Mouse (Mus musculus): ENCODE results near the gene Txndc16. TPM values are rescaled to one million over a fixed set of nuclear protein-coding genes. Genes with fewer than 3 reads are reported as not detected.

Gene Txndc16
- 17.4 and 19.2 TPM in 2 replicates for polyA plus RNA-seq (2015; fragmentation: Nextera tagmentation; extraction: Ambion mirVana)

GRCm38 (mm10) chr14:45220090-45220956 lies at the start of gene Txndc16:
TSS of gene Txndc16 (minus strand) at chr14:45220328.
- Histone ChIP-seq H3K9me3 (ENCODE audit: control insufficient read depth, low read length) (no peaks in the 10 kb centered on the region), H3K27ac (ENCODE audit: low read length) (peak within 1 kb of the TSS; percentile 93), H3K27me3 (ENCODE audit: control insufficient read depth, insufficient read depth, low read depth, low read length) (no peaks in the 10 kb centered on the region), H3K4me1 (replicated peaks; ENCODE audit: control insufficient read depth, insufficient read depth, low read length) (peaks cover 9% of the 10 kb centered on the region; the same call in 1 of the 2 replicates), H3K4me2 (ENCODE audit: low read depth, low read length) (peak within 1 kb of the TSS; percentile 100), H3K36me3 (ENCODE audit: control insufficient read depth, insufficient read depth, low read length) (no peaks in the 10 kb centered on the region), H3K4me3 (ENCODE audit: low read length) (peak within 1 kb of the TSS; percentile 86), H3K9ac (ENCODE audit: low read length) (peak within 1 kb of the TSS; percentile 84)
- peak; percentile 24; the same call in 1 of the 2 replicates for ATAC-seq (ENCODE audit: low read depth)
- WGBS = under 1% methylated on average over 54 of the region's 59 CpGs

GRCm38 (mm10) chr14:45263831-45264592 lies 43.9 kb upstream of the Txndc16 start:
- H3K4me2 ChIP-seq (ENCODE audit: low read depth, low read length) = no peak overlapping the region
- H3K9me3 ChIP-seq (ENCODE audit: control insufficient read depth, low read length) = no peaks in the 10 kb centered on the region
- WGBS = 75% methylated on average over 3 of the region's 3 CpGs
- H3K9ac ChIP-seq (ENCODE audit: low read length) = no peak overlapping the region
- H3K4me3 ChIP-seq (ENCODE audit: low read length) = no peak overlapping the region
- no peaks in the 10 kb centered on the region for H3K4me1 ChIP-seq (replicated peaks; ENCODE audit: control insufficient read depth, insufficient read depth, low read length)
- no peaks in the 10 kb centered on the region for H3K36me3 ChIP-seq (ENCODE audit: control insufficient read depth, insufficient read depth, low read length)
- no peaks in the 10 kb centered on the region for H3K27me3 ChIP-seq (ENCODE audit: control insufficient read depth, insufficient read depth, low read depth, low read length)
- H3K27ac ChIP-seq (ENCODE audit: low read length) = no peak overlapping the region
- ATAC-seq (ENCODE audit: low read depth) = no peak

GRCm38 (mm10) chr14:45251548-45252076 lies 31.5 kb upstream of the Txndc16 start:
- Histone ChIP-seq H3K27me3 (ENCODE audit: control insufficient read depth, insufficient read depth, low read depth, low read length) (no peaks in the 10 kb centered on the region), H3K9me3 (ENCODE audit: control insufficient read depth, low read length) (no peaks in the 10 kb centered on the region), H3K36me3 (ENCODE audit: control insufficient read depth, insufficient read depth, low read length) (no peaks in the 10 kb centered on the region), H3K27ac (ENCODE audit: low read length) (no peak overlapping the region), H3K4me3 (ENCODE audit: low read length) (no peak overlapping the region), H3K4me1 (replicated peaks; ENCODE audit: control insufficient read depth, insufficient read depth, low read length) (no peaks in the 10 kb centered on the region), H3K4me2 (ENCODE audit: low read depth, low read length) (no peak overlapping the region), H3K9ac (ENCODE audit: low read length) (no peak overlapping the region)
- no peak for ATAC-seq (ENCODE audit: low read depth)
- WGBS = 90% methylated on average over 4 of the region's 4 CpGs

- no peaks in the 10 kb centered on the region for H3K36me3 ChIP-seq (ENCODE audit: control insufficient read depth, insufficient read depth, low read length)
- H3K4me1 ChIP-seq (replicated peaks; ENCODE audit: control insufficient read depth, insufficient read depth, low read length) = no peaks in the 10 kb centered on the region
- no peak overlapping the region for H3K9ac ChIP-seq (ENCODE audit: low read length)
- no peak for ATAC-seq (ENCODE audit: low read depth)
- H3K27ac ChIP-seq (ENCODE audit: low read length) = no peak overlapping the region
- WGBS = 44% methylated on average over 1 of the region's 1 CpGs
- H3K4me3 ChIP-seq (ENCODE audit: low read length) = no peak overlapping the region
- no peaks in the 10 kb centered on the region for H3K9me3 ChIP-seq (ENCODE audit: control insufficient read depth, low read length)
- H3K4me2 ChIP-seq (ENCODE audit: low read depth, low read length) = no peak overlapping the region
- no peaks in the 10 kb centered on the region for H3K27me3 ChIP-seq (ENCODE audit: control insufficient read depth, insufficient read depth, low read depth, low read length)
Measured at GRCm38 (mm10) chr14:45241613-45242012, 21.5 kb upstream of the Txndc16 start.

- H3K27ac ChIP-seq (ENCODE audit: low read length) = no peak overlapping the region
- WGBS = 76% methylated on average over 2 of the region's 2 CpGs
- H3K36me3 ChIP-seq (ENCODE audit: control insufficient read depth, insufficient read depth, low read length) = no peaks in the 10 kb centered on the region
- no peak for ATAC-seq (ENCODE audit: low read depth)
- no peak overlapping the region for H3K4me3 ChIP-seq (ENCODE audit: low read length)
- no peak overlapping the region for H3K9ac ChIP-seq (ENCODE audit: low read length)
- no peaks in the 10 kb centered on the region for H3K9me3 ChIP-seq (ENCODE audit: control insufficient read depth, low read length)
- no peaks in the 10 kb centered on the region for H3K27me3 ChIP-seq (ENCODE audit: control insufficient read depth, insufficient read depth, low read depth, low read length)
- no peaks in the 10 kb centered on the region for H3K4me1 ChIP-seq (replicated peaks; ENCODE audit: control insufficient read depth, insufficient read depth, low read length)
- no peak overlapping the region for H3K4me2 ChIP-seq (ENCODE audit: low read depth, low read length)
Measured at GRCm38 (mm10) chr14:45239042-45239441, 18.9 kb upstream of the Txndc16 start.

- Histone ChIP-seq H3K36me3 (ENCODE audit: control insufficient read depth, insufficient read depth, low read length) (no peaks in the 10 kb centered on the region), H3K27me3 (ENCODE audit: control insufficient read depth, insufficient read depth, low read depth, low read length) (no peaks in the 10 kb centered on the region), H3K4me3 (ENCODE audit: low read length) (peak overlapping the region; percentile 86), H3K9ac (ENCODE audit: low read length) (peak overlapping the region; percentile 84), H3K9me3 (ENCODE audit: control insufficient read depth, low read length) (no peaks in the 10 kb centered on the region), H3K4me1 (replicated peaks; ENCODE audit: control insufficient read depth, insufficient read depth, low read length) (peaks cover 9% of the 10 kb centered on the region; the same call in 1 of the 2 replicates), H3K27ac (ENCODE audit: low read length) (no peak overlapping the region), H3K4me2 (ENCODE audit: low read depth, low read length) (peak overlapping the region; percentile 100)
- ATAC-seq (ENCODE audit: low read depth) = no peak
- 7% methylated on average over 11 of the region's 11 CpGs for WGBS
Measured at GRCm38 (mm10) chr14:45220957-45221630, 966 bp upstream of the Txndc16 start.

GRCm38 (mm10) chr14:45219281-45220089 lies 643 bp downstream of the Txndc16 start, which contains the start of gene Gpr137c:
TSS of gene Gpr137c (plus strand) at chr14:45219717.
- Histone ChIP-seq H3K36me3 (ENCODE audit: control insufficient read depth, insufficient read depth, low read length) (no peaks in the 10 kb centered on the region), H3K4me3 (ENCODE audit: low read length) (peak within 1 kb of the TSS; percentile 86), H3K4me2 (ENCODE audit: low read depth, low read length) (peak within 1 kb of the TSS; percentile 100), H3K4me1 (replicated peaks; ENCODE audit: control insufficient read depth, insufficient read depth, low read length) (peaks cover 9% of the 10 kb centered on the region; the same call in 1 of the 2 replicates), H3K9me3 (ENCODE audit: control insufficient read depth, low read length) (no peaks in the 10 kb centered on the region), H3K27me3 (ENCODE audit: control insufficient read depth, insufficient read depth, low read depth, low read length) (no peaks in the 10 kb centered on the region), H3K9ac (ENCODE audit: low read length) (peak within 1 kb of the TSS; percentile 84), H3K27ac (ENCODE audit: low read length) (peak within 1 kb of the TSS; percentile 93)
- ATAC-seq (ENCODE audit: low read depth) = peak; percentile 99
- WGBS = under 1% methylated on average over 63 of the region's 86 CpGs

GRCm38 (mm10) chr14:45217693-45218092 lies 2.4 kb downstream of the Txndc16 start:
- ATAC-seq (ENCODE audit: low read depth) = no peak
- Histone ChIP-seq H3K27me3 (ENCODE audit: control insufficient read depth, insufficient read depth, low read depth, low read length) (no peaks in the 10 kb centered on the region), H3K36me3 (ENCODE audit: control insufficient read depth, insufficient read depth, low read length) (no peaks in the 10 kb centered on the region), H3K9ac (ENCODE audit: low read length) (no peak overlapping the region), H3K27ac (ENCODE audit: low read length) (no peak overlapping the region), H3K4me1 (replicated peaks; ENCODE audit: control insufficient read depth, insufficient read depth, low read length) (peaks cover 9% of the 10 kb centered on the region; the same call in 1 of the 2 replicates), H3K9me3 (ENCODE audit: control insufficient read depth, low read length) (no peaks in the 10 kb centered on the region), H3K4me3 (ENCODE audit: low read length) (no peak overlapping the region), H3K4me2 (ENCODE audit: low read depth, low read length) (no peak overlapping the region)
- 64% methylated on average over 4 of the region's 4 CpGs for WGBS
